Mouse (Mus musculus) splenic B cell, adult 2 months (primary cell): Measurements from ENCODE around the gene Kif15.

Experiments
- DNase-seq: peaks from one replicate; pipeline ENCODE4 v3.0.0-alpha.2; 2011; ENCODE audit warnings: low read depth, low spot score
- H3K27me3 ChIP-seq: 2 replicates; pipeline ENCODE4 v1.6.1; 2012; ENCODE audit warnings: mild to moderate bottlenecking, low read length, moderate library complexity, mixed read lengths; ENCODE audit not compliant: control insufficient read depth, poor library complexity, insufficient read depth, severe bottlenecking
- H3K36me3 ChIP-seq: 2 replicates; pipeline ENCODE4 v1.6.1; 2012; ENCODE audit warnings: mild to moderate bottlenecking, low read length, moderate library complexity, mixed read lengths; ENCODE audit not compliant: control insufficient read depth, poor library complexity, insufficient read depth, severe bottlenecking

Kif15 gene

GRCm38 (mm10) chr9:122950643-122951475 is at the start of gene Kif15, which contains the start of gene 1110059G10Rik:
TSS of gene Kif15 (plus strand) at chr9:122951046.
TSS of gene 1110059G10Rik (minus strand) at chr9:122951000.
- H3K27me3 ChIP-seq: no peaks in the 10 kb centered on the region
- no peaks in the 10 kb centered on the region for H3K36me3 ChIP-seq
- peak; percentile 95 for DNase-seq

GRCm38 (mm10) chr9:122901047-122901446 is 49.8 kb upstream of the Kif15 start:
- Histone ChIP-seq H3K27me3 (no peaks in the 10 kb centered on the region), H3K36me3 (no peaks in the 10 kb centered on the region)
- no peak for DNase-seq

GRCm38 (mm10) chr9:122902717-122903535 is 47.9 kb upstream of the Kif15 start:
- no peaks in the 10 kb centered on the region for H3K36me3 ChIP-seq
- H3K27me3 ChIP-seq: no peaks in the 10 kb centered on the region
- no peak for DNase-seq

GRCm38 (mm10) chr9:122922436-122922835 is 28.4 kb upstream of the Kif15 start:
- H3K27me3 ChIP-seq: no peaks in the 10 kb centered on the region; the same call in 1 of the 2 replicates
- DNase-seq: no peak
- no peaks in the 10 kb centered on the region for H3K36me3 ChIP-seq

GRCm38 (mm10) chr9:122922936-122923381 is 27.9 kb upstream of the Kif15 start, which contains the start of gene Zfp105:
TSS of gene Zfp105 (plus strand) at chr9:122923072.
- H3K27me3 ChIP-seq: no peaks in the 10 kb centered on the region; the same call in 1 of the 2 replicates
- DNase-seq: peak; percentile 3
- H3K36me3 ChIP-seq: no peaks in the 10 kb centered on the region

GRCm38 (mm10) chr9:122928915-122929314 is 21.9 kb upstream of the Kif15 start:
- no peak for DNase-seq
- no peaks in the 10 kb centered on the region for H3K36me3 ChIP-seq

GRCm38 (mm10) chr9:122998406-122999192 is 47.8 kb downstream of the Kif15 start:
- DNase-seq: peak; percentile 45
- Histone ChIP-seq H3K27me3 (no peaks in the 10 kb centered on the region), H3K36me3 (no peaks in the 10 kb centered on the region; the same call in 1 of the 2 replicates)

More at GRCm38 (mm10) chr9:122928915-122929314, 21.9 kb upstream of the Kif15 start:
- H3K27me3 ChIP-seq: no peaks in the 10 kb centered on the region

- Histone ChIP-seq H3K36me3 (no peaks in the 10 kb centered on the region; the same call in 1 of the 2 replicates), H3K27me3 (no peaks in the 10 kb centered on the region)
- no peak for DNase-seq
Measured at GRCm38 (mm10) chr9:122999193-122999586, 48.3 kb downstream of the Kif15 start.

- Histone ChIP-seq H3K27me3 (no peaks in the 10 kb centered on the region), H3K36me3 (no peaks in the 10 kb centered on the region)
- DNase-seq: no peak
Measured at GRCm38 (mm10) chr9:123004718-123005117, 53.9 kb downstream of the Kif15 start.

GRCm38 (mm10) chr9:123006071-123006470 is 55.2 kb downstream of the Kif15 start:
- H3K36me3 ChIP-seq: no peaks in the 10 kb centered on the region
- no peaks in the 10 kb centered on the region for H3K27me3 ChIP-seq
- DNase-seq: peak; percentile 28

GRCm38 (mm10) chr9:123020995-123021631 is 70.3 kb downstream of the Kif15 start, which contains the start of gene Tmem42:
TSS of gene Tmem42 (plus strand) at chr9:123021326.
- peak; percentile 83 for DNase-seq
- H3K36me3 ChIP-seq: no peaks in the 10 kb centered on the region
- H3K27me3 ChIP-seq: no peaks in the 10 kb centered on the region

- DNase-seq: no peak
- Histone ChIP-seq H3K27me3 (no peaks in the 10 kb centered on the region), H3K36me3 (no peaks in the 10 kb centered on the region)
Measured at GRCm38 (mm10) chr9:123021636-123022379, 71.0 kb downstream of the Kif15 start.

- no peak for DNase-seq
- Histone ChIP-seq H3K36me3 (no peaks in the 10 kb centered on the region), H3K27me3 (no peaks in the 10 kb centered on the region)
Measured at GRCm38 (mm10) chr9:123024201-123024600, 73.4 kb downstream of the Kif15 start.
